Mouse (Mus musculus): ENCODE measurements around the gene Grm7. TPM values are rescaled to one million over a fixed set of nuclear protein-coding genes. Genes with fewer than 3 reads are reported as not detected.

The Grm7 gene
- polyA plus RNA-seq, 1 experiment: 0.28 TPM

DNA sequence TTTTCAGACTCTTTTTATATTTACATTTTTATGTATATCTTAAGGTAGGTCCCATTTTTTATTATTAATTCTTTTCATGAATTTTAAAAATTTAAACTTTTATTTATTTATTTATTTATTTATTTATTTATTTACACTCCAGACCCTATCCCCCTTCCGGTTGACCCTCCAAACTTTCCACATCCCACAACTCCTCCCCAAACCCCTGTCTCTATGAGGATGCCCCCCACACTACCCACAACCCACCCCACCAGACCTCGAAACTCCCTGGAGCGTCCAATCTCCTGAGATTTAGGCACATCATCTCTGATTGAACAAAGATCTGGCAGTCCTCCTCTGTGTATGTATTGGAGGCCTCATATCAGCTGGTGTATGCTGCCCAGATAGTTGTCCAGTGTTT, 69.6 kb downstream of the Grm7 start:
- TF ChIP-seq MAX (IDR thresholded peaks at IDR 0.05; ENCODE audit: low read depth): no peak
- TF ChIP-seq E2F4 (IDR thresholded peaks at IDR 0.05; ENCODE audit: insufficient read depth): no peak
- no peak for TF ChIP-seq POLR2A (IDR thresholded peaks at IDR 0.05; ENCODE audit: insufficient read length, low read depth)
- no peak for TF ChIP-seq MYOD1 (IDR thresholded peaks at IDR 0.05; ENCODE audit: control insufficient read depth in 1 of 3, insufficient read length in 2 of 3, low read depth in 2 of 3)
- no peak for TF ChIP-seq SRF (IDR thresholded peaks at IDR 0.05; ENCODE audit: control insufficient read depth, insufficient read length, low read depth)
- TF ChIP-seq TCF3 (IDR thresholded peaks at IDR 0.05; ENCODE audit: insufficient read length, low read depth): no peak
- TF ChIP-seq TCF12 (IDR thresholded peaks at IDR 0.05; ENCODE audit: insufficient read depth, poor library complexity, severe bottlenecking): no peak
- no peak for TF ChIP-seq MYOG (IDR thresholded peaks at IDR 0.05; ENCODE audit: control insufficient read depth in 1 of 3, insufficient read depth in 1 of 3, insufficient read length in 2 of 3, low read depth in 2 of 3)
- no peak overlapping the region for H3K4me2 ChIP-seq (ENCODE audit: low read depth)
- H3ac ChIP-seq (ENCODE audit: control insufficient read depth, insufficient read length): no peak overlapping the region
- H3K36me3 ChIP-seq (ENCODE audit: control insufficient read depth, insufficient read depth): no peaks in the 10 kb centered on the region
- no peaks in the 10 kb centered on the region for H3K79me2 ChIP-seq (ENCODE audit: control insufficient read depth, insufficient read depth)
- no peak overlapping the region for H3K4me3 ChIP-seq
- no peaks in the 10 kb centered on the region for H3K27me3 ChIP-seq (ENCODE audit: control insufficient read depth, insufficient read depth, insufficient read length)

DNA sequence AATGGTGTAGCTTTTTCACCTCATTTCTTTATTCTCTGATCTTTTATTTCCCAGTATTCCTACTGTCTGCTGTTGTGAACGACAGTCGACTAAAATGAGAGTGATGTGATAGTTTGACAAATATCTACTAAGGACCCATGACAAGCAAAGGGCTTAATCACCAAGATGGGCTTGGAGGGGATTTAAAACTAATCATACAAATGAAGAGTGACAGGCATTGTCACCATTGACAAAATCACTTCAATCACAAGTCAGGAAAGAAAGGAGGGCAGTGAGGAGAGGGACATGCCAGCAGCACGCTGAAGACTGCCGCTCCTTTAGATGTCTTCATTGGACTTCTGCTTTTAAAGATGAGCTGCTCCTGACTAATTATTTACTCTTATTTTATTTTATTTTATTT, 78.0 kb downstream of the Grm7 start:
- no peaks in the 10 kb centered on the region for H3K79me2 ChIP-seq (ENCODE audit: control insufficient read depth, insufficient read depth)
- H3K4me3 ChIP-seq: no peak overlapping the region
- no peaks in the 10 kb centered on the region for H3K36me3 ChIP-seq (ENCODE audit: control insufficient read depth, insufficient read depth)
- H3ac ChIP-seq (ENCODE audit: control insufficient read depth, insufficient read length): no peak overlapping the region
- no peak overlapping the region for H3K4me2 ChIP-seq (ENCODE audit: low read depth)
- TF ChIP-seq POLR2A (IDR thresholded peaks at IDR 0.05; ENCODE audit: insufficient read length, low read depth) (no peak), MYOG (IDR thresholded peaks at IDR 0.05; ENCODE audit: control insufficient read depth in 1 of 3, insufficient read depth in 1 of 3, insufficient read length in 2 of 3, low read depth in 2 of 3) (no peak), USF1 (IDR thresholded peaks at IDR 0.05; ENCODE audit: low read depth) (no peak)
- no peaks in the 10 kb centered on the region for H3K27me3 ChIP-seq (ENCODE audit: control insufficient read depth, insufficient read depth, insufficient read length)

DNA sequence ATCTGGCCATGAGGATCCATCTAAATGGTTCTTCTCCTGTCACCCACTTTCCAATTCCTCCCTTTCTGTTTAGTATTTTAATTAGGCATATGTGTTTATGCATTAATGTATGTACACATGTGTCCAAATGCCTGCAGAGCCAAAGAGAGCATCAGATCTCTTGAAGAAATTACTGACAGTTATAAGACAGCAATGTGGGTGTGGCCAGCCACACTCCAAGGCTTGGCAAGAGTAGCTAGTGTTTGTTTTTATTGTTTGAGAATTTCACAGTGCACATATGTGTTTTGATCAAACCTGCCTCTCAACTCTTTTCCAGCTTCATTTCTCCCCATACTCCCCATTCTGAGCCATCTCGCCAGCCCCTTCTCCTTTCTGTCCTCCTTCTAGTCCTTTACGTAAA, 88.5 kb downstream of the Grm7 start:
- no peaks in the 10 kb centered on the region for H3K36me3 ChIP-seq (ENCODE audit: control insufficient read depth, insufficient read depth)
- H3K27me3 ChIP-seq (ENCODE audit: control insufficient read depth, insufficient read depth, insufficient read length): no peaks in the 10 kb centered on the region
- H3K79me2 ChIP-seq (ENCODE audit: control insufficient read depth, insufficient read depth): no peaks in the 10 kb centered on the region
- no peak overlapping the region for H3ac ChIP-seq (ENCODE audit: control insufficient read depth, insufficient read length)
- no peak for TF ChIP-seq MAX (IDR thresholded peaks at IDR 0.05; ENCODE audit: low read depth)
- TF ChIP-seq TCF12 (IDR thresholded peaks at IDR 0.05; ENCODE audit: insufficient read depth, poor library complexity, severe bottlenecking): no peak
- no peak for TF ChIP-seq REST (IDR thresholded peaks at IDR 0.05; ENCODE audit: insufficient read depth, insufficient read length)
- no peak for TF ChIP-seq USF1 (IDR thresholded peaks at IDR 0.05; ENCODE audit: low read depth)
- no peak for TF ChIP-seq MYOG (IDR thresholded peaks at IDR 0.05; ENCODE audit: control insufficient read depth in 1 of 3, insufficient read depth in 1 of 3, insufficient read length in 2 of 3, low read depth in 2 of 3)
- TF ChIP-seq E2F4 (IDR thresholded peaks at IDR 0.05; ENCODE audit: insufficient read depth): no peak
- no peak for TF ChIP-seq SRF (IDR thresholded peaks at IDR 0.05; ENCODE audit: control insufficient read depth, insufficient read length, low read depth)
- no peak for TF ChIP-seq POLR2AphosphoS2 (IDR thresholded peaks at IDR 0.05; ENCODE audit: insufficient read length, low read depth)
- no peak for TF ChIP-seq MYOD1 (IDR thresholded peaks at IDR 0.05; ENCODE audit: control insufficient read depth in 1 of 3, insufficient read length in 2 of 3, low read depth in 2 of 3)
- TF ChIP-seq CEBPB (IDR thresholded peaks at IDR 0.05; ENCODE audit: insufficient read depth, poor library complexity, severe bottlenecking): no peak
- no peak for TF ChIP-seq TCF3 (IDR thresholded peaks at IDR 0.05; ENCODE audit: insufficient read length, low read depth)
- no peak overlapping the region for H3K4me2 ChIP-seq (ENCODE audit: low read depth)
- H3K4me3 ChIP-seq: no peak overlapping the region

DNA sequence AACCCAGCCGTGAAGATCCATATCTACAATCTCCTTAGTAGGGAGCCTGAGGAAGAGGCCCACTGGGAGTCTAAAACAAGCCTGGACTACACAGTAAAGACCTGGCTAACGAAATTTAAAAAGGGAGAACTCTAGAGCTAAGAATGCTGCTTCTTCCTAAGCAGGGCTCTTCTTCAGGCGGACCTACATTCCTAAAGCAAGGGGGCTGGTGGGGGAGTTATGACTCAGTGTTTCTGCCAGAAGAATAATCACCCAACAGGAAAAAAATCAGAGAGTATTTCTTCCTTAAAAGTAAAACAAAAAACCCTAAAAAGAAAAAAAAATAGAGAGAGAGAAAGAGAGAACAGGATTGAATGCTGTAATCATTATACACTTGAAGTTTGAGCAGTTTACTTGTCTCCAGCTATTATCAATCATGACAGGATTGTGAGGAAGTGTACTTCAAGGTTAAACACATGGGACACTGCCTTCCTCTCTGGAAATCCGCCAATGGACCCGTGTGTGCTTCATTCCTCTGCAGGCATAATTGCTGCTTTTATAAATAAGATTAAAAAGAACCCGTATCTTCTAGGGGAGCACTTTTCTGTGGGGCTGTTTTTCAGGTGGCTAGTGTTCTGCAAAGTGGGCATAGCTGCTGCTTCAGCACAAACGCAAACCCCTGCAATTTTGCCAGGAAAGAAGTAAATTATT, 98.7 kb downstream of the Grm7 start:
- Histone ChIP-seq H3ac (ENCODE audit: control insufficient read depth, insufficient read length) (no peak overlapping the region), H3K4me3 (no peak overlapping the region), H3K79me2 (ENCODE audit: control insufficient read depth, insufficient read depth) (no peaks in the 10 kb centered on the region), H3K4me2 (ENCODE audit: low read depth) (peak overlapping the region; percentile 30), H3K27me3 (ENCODE audit: control insufficient read depth, insufficient read depth, insufficient read length) (no peaks in the 10 kb centered on the region), H3K36me3 (ENCODE audit: control insufficient read depth, insufficient read depth) (no peaks in the 10 kb centered on the region)
- TF ChIP-seq E2F4 (IDR thresholded peaks at IDR 0.05; ENCODE audit: insufficient read depth) (no peak), MYOG (IDR thresholded peaks at IDR 0.05; ENCODE audit: control insufficient read depth in 1 of 3, insufficient read depth in 1 of 3, insufficient read length in 2 of 3, low read depth in 2 of 3) (no peak), POLR2A (IDR thresholded peaks at IDR 0.05; ENCODE audit: insufficient read length, low read depth) (no peak), SRF (IDR thresholded peaks at IDR 0.05; ENCODE audit: control insufficient read depth, insufficient read length, low read depth) (no peak), MAX (IDR thresholded peaks at IDR 0.05; ENCODE audit: low read depth) (no peak), TCF12 (IDR thresholded peaks at IDR 0.05; ENCODE audit: insufficient read depth, poor library complexity, severe bottlenecking) (no peak), CEBPB (IDR thresholded peaks at IDR 0.05; ENCODE audit: insufficient read depth, poor library complexity, severe bottlenecking) (no peak), REST (IDR thresholded peaks at IDR 0.05; ENCODE audit: insufficient read depth, insufficient read length) (no peak), POLR2AphosphoS2 (IDR thresholded peaks at IDR 0.05; ENCODE audit: insufficient read length, low read depth) (no peak), TCF3 (IDR thresholded peaks at IDR 0.05; ENCODE audit: insufficient read length, low read depth) (no peak), MYOD1 (IDR thresholded peaks at IDR 0.05; ENCODE audit: control insufficient read depth in 1 of 3, insufficient read length in 2 of 3, low read depth in 2 of 3) (no peak), USF1 (IDR thresholded peaks at IDR 0.05; ENCODE audit: low read depth) (no peak)

DNA sequence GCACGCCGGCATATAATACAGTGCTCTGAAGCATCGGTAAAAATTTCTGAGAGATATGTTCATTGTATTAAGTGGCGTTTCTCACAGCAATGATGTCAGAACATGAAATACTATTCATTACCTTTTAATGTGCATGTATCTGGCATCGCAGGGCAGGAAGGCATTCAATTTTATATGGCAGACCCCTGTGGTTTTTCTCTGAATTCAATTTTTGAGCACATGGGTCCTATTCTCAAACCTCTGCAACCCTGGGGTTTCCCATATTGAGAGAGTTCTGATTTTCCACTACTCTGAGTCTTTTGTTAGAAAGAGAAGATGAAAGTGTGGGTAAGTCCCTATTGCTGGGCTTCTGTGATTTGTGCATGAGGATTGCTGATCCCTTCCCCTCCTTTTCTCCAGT, 110.5 kb downstream of the Grm7 start:
- Histone ChIP-seq H3K36me3 (ENCODE audit: control insufficient read depth, insufficient read depth) (no peaks in the 10 kb centered on the region), H3ac (ENCODE audit: control insufficient read depth, insufficient read length) (no peak overlapping the region), H3K79me2 (ENCODE audit: control insufficient read depth, insufficient read depth) (no peaks in the 10 kb centered on the region), H3K4me3 (no peak overlapping the region), H3K27me3 (ENCODE audit: control insufficient read depth, insufficient read depth, insufficient read length) (no peaks in the 10 kb centered on the region), H3K4me2 (ENCODE audit: low read depth) (no peak overlapping the region)
- TF ChIP-seq E2F4 (IDR thresholded peaks at IDR 0.05; ENCODE audit: insufficient read depth) (no peak), SRF (IDR thresholded peaks at IDR 0.05; ENCODE audit: control insufficient read depth, insufficient read length, low read depth) (no peak), REST (IDR thresholded peaks at IDR 0.05; ENCODE audit: insufficient read depth, insufficient read length) (no peak), USF1 (IDR thresholded peaks at IDR 0.05; ENCODE audit: low read depth) (no peak), POLR2AphosphoS2 (IDR thresholded peaks at IDR 0.05; ENCODE audit: insufficient read length, low read depth) (no peak), POLR2A (IDR thresholded peaks at IDR 0.05; ENCODE audit: insufficient read length, low read depth) (no peak), CEBPB (IDR thresholded peaks at IDR 0.05; ENCODE audit: insufficient read depth, poor library complexity, severe bottlenecking) (no peak), MYOG (IDR thresholded peaks at IDR 0.05; ENCODE audit: control insufficient read depth in 1 of 3, insufficient read depth in 1 of 3, insufficient read length in 2 of 3, low read depth in 2 of 3) (no peak), MAX (IDR thresholded peaks at IDR 0.05; ENCODE audit: low read depth) (no peak), MYOD1 (IDR thresholded peaks at IDR 0.05; ENCODE audit: control insufficient read depth in 1 of 3, insufficient read length in 2 of 3, low read depth in 2 of 3) (no peak), TCF12 (IDR thresholded peaks at IDR 0.05; ENCODE audit: insufficient read depth, poor library complexity, severe bottlenecking) (no peak), TCF3 (IDR thresholded peaks at IDR 0.05; ENCODE audit: insufficient read length, low read depth) (no peak)
